Mouse (Mus musculus) heart, embryonic 14.5 days (tissue): ENCODE measurements around the gene Rer1. TPM values are rescaled to one million over a fixed set of nuclear protein-coding genes. Genes with fewer than 3 reads are reported as not detected.

Experiments used
- ATAC-seq: fragments of 200-750 bp; cut with Nextera tagmentation; 2 replicates; pipeline ENCODE4 v1.8.0; 2017; ENCODE audit warnings: low read depth, moderate TSS enrichment; ENCODE audit not compliant: insufficient number of reproducible peaks, insufficient read depth, low FRiP score
- H3K27ac ChIP-seq, 2 experiments: fragments of 200-500 bp in 1 of 2; fragments of 300-500 bp in 1 of 2; sonication (generic) in 1 of 2; replicated peaks in 1 of 2; 2 replicates each; pipeline ENCODE4 v1.5.1; 2012 to 2014; ENCODE audit warnings: low read depth in 2 of 2, low read length in 2 of 2, control low read depth in 1 of 2, mild to moderate bottlenecking in 1 of 2, mixed read lengths in 1 of 2; ENCODE audit not compliant: control insufficient read depth in 1 of 2, insufficient read depth in 1 of 2
- H3K27me3 ChIP-seq: fragments of 300-500 bp; sonication (generic); 2 replicates; pipeline ENCODE4 v1.6.1; 2014; ENCODE audit warnings: mild to moderate bottlenecking, low read length, control low read depth; ENCODE audit not compliant: control insufficient read depth, insufficient read depth
- H3K36me3 ChIP-seq: fragments of 300-500 bp; sonication (generic); 2 replicates; pipeline ENCODE4 v1.6.1; 2014; ENCODE audit warnings: mild to moderate bottlenecking, control low read depth, low read length, mixed read lengths; ENCODE audit not compliant: control insufficient read depth, insufficient read depth
- H3K4me1 ChIP-seq, 2 experiments: fragments of 200-500 bp in 1 of 2; fragments of 300-500 bp in 1 of 2; sonication (generic) in 1 of 2; 2 replicates each; pipeline ENCODE4 v1.6.1; 2012 to 2014; ENCODE audit warnings: low read length in 2 of 2, control low read depth in 1 of 2, mixed read lengths in 1 of 2; ENCODE audit not compliant: control insufficient read depth in 2 of 2, insufficient read depth in 2 of 2
- H3K4me2 ChIP-seq: fragments of 300-500 bp; sonication (generic); 2 replicates; pipeline ENCODE4 v1.6.1; 2014; ENCODE audit warnings: mild to moderate bottlenecking, low read length
- H3K4me3 ChIP-seq, 2 experiments: fragments of 200-500 bp in 1 of 2; fragments of 300-500 bp in 1 of 2; sonication (generic) in 1 of 2; 2 replicates each; pipeline ENCODE4 v1.5.1; 2012 to 2014; ENCODE audit warnings: low read length in 2 of 2, mild to moderate bottlenecking in 2 of 2, control low read depth in 1 of 2, low read depth in 1 of 2, moderate library complexity in 1 of 2; ENCODE audit not compliant: control insufficient read depth in 1 of 2, insufficient read depth in 1 of 2
- H3K9ac ChIP-seq: fragments of 300-500 bp; sonication (generic); 2 replicates; pipeline ENCODE4 v1.6.1; 2014; ENCODE audit warnings: mild to moderate bottlenecking, low read length
- H3K9me3 ChIP-seq: fragments of 300-500 bp; sonication (generic); 2 replicates; pipeline ENCODE4 v1.6.1; 2016; ENCODE audit warnings: low read length, control low read depth; ENCODE audit not compliant: control insufficient read depth
- WGBS: fragments of 180-500 bp; shearing (Covaris S2); extraction: QIAGEN DNeasy Blood & Tissue Kit; methylation state at CpG from one replicate; pipeline ENCODE4 v1.1.7; 2014; 5-methylcytosine and 5-hydroxymethylcytosine counted together
- polyA plus RNA-seq: library from polyadenylated mRNA; unstranded; fragments of >200 nt; fragmentation: Nextera tagmentation; extraction: Ambion mirVana; gene quantifications from 2 replicates; pipeline ENCODE4 v1.2.1, GENCODE M21; 2014

Rer1 gene
- polyA plus RNA-seq, 1 experiment from 2014 or later: 141 TPM

GRCm38 (mm10) chr4:155065970-155066833 is 20.0 kb downstream of the Rer1 start:
- Histone ChIP-seq H3K4me3 (peak overlapping the region; percentile 35 to 76), H3K9me3 (no peaks in the 10 kb centered on the region), H3K27ac (peak overlapping the region; percentile 23 to 78; a peak in 3 of 4 replicates), H3K4me2 (peak overlapping the region; percentile 96), H3K4me1 (peaks cover 9 to 18% of the 10 kb centered on the region in 2 experiments; a peak in 3 of 4 replicates), H3K27me3 (no peaks in the 10 kb centered on the region), H3K36me3 (peaks cover 32% of the 10 kb centered on the region), H3K9ac (peak overlapping the region; percentile 56)
- ATAC-seq: no peak
- WGBS: 4% methylated on average over 15 of the region's 15 CpGs

GRCm38 (mm10) chr4:155064474-155064873 is 21.7 kb downstream of the Rer1 start:
- H3K36me3 ChIP-seq: peaks cover 15% of the 10 kb centered on the region
- no peak overlapping the region for H3K4me3 ChIP-seq
- H3K9ac ChIP-seq: no peak overlapping the region
- no peak for ATAC-seq
- 61% methylated on average over 2 of the region's 2 CpGs for WGBS
- H3K4me1 ChIP-seq: peaks cover 9 to 19% of the 10 kb centered on the region in 2 experiments; a peak in 3 of 4 replicates
- no peak overlapping the region for H3K27ac ChIP-seq
- 0 out of 2 replicates have a peak, but pooled peaks cover 2% of the 10 kb centered on the region for H3K27me3 ChIP-seq
- no peaks in the 10 kb centered on the region for H3K9me3 ChIP-seq
- no peak overlapping the region for H3K4me2 ChIP-seq

DNA sequence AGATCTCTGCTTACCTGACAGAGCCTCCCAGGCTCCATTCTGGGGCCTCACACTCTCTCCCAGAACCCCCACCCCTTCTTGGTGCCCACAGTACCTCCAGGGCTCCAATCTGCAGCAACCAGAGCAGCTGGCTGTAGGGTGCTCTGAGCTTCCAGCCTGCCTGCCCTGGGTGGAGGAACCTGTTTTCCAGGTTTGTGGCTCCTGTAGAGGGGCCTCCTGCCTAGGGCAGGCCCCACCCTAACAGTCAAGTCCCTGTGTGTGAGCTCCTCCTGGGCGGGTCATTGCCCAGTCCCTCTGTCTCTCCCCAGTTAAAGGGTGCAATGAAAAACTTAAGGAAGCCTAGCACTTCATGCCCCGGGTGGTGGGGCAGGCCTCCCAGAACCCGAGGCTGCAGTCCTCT is 22.3 kb downstream of the Rer1 start:
- Histone ChIP-seq H3K27ac (no peak overlapping the region), H3K4me2 (no peak overlapping the region), H3K9me3 (no peaks in the 10 kb centered on the region), H3K4me3 (no peak overlapping the region), H3K36me3 (peaks cover 9% of the 10 kb centered on the region), H3K27me3 (0 out of 2 replicates have a peak, but pooled peaks cover 4% of the 10 kb centered on the region), H3K4me1 (peaks cover 9 to 19% of the 10 kb centered on the region in 2 experiments; a peak in 3 of 4 replicates), H3K9ac (no peak overlapping the region)
- ATAC-seq: no peak
- WGBS: 46% methylated on average over 3 of the region's 3 CpGs

DNA sequence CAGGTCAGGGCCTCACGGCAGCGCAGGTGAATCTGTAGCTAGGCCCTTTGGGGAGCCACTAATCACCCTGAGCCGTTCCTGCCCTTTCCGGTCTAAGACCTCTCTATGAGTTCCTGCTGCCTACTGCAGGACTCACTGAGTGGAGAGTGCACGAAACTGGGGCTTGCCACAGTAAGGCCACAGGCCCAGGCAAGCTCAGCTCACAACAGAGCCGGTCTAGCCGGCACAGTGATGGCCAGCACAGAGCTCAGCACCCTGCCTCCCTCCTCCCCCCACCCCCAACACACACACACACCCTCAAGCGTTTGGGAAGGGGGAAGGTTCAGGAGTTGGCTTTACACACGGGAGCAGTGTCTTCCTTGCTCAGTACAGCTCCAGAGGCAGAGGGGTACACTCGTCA is 27.9 kb downstream of the Rer1 start:
- 43% methylated on average over 10 of the region's 10 CpGs for WGBS
- Histone ChIP-seq H3K27ac (no peak overlapping the region), H3K36me3 (no peaks in the 10 kb centered on the region), H3K9me3 (no peaks in the 10 kb centered on the region), H3K9ac (no peak overlapping the region), H3K27me3 (0 out of 2 replicates have a peak, but pooled peaks cover 4% of the 10 kb centered on the region), H3K4me2 (no peak overlapping the region), H3K4me3 (no peak overlapping the region), H3K4me1 (peaks cover 2 to 8% of the 10 kb centered on the region in 2 experiments; a peak in 1 of 4 replicates)
- no peak for ATAC-seq

- no peak within 1 kb of the TSS for H3K9ac ChIP-seq
- WGBS: 57% methylated on average over 10 of the region's 10 CpGs
- no peak for ATAC-seq
Observed at GRCm38 (mm10) chr4:155056724-155057123, 29.5 kb downstream of the Rer1 start, which contains the start of gene Plch2. TSS of gene Plch2 (minus strand) at chr4:155056784.

GRCm38 (mm10) chr4:155050116-155050515 is 36.1 kb downstream of the Rer1 start:
- Histone ChIP-seq H3K9me3 (no peaks in the 10 kb centered on the region), H3K4me1 (no peaks in the 10 kb centered on the region; a peak in 1 of 4 replicates), H3K27ac (no peak overlapping the region), H3K27me3 (peaks cover 24% of the 10 kb centered on the region), H3K36me3 (no peaks in the 10 kb centered on the region), H3K9ac (no peak overlapping the region), H3K4me3 (no peak overlapping the region), H3K4me2 (no peak overlapping the region)
- WGBS: 73% methylated on average over 7 of the region's 7 CpGs
- no peak for ATAC-seq

More at GRCm38 (mm10) chr4:155056724-155057123, 29.5 kb downstream of the Rer1 start, which contains the start of gene Plch2:
- Histone ChIP-seq H3K4me2 (no peak within 1 kb of the TSS), H3K27ac (no peak within 1 kb of the TSS), H3K4me3 (no peak within 1 kb of the TSS), H3K27me3 (0 out of 2 replicates have a peak, but pooled peaks cover 4% of the 10 kb centered on the region), H3K4me1 (peaks cover 2 to 8% of the 10 kb centered on the region in 2 experiments; a peak in 1 of 4 replicates), H3K36me3 (no peaks in the 10 kb centered on the region), H3K9me3 (no peaks in the 10 kb centered on the region)

- Histone ChIP-seq H3K9ac (no peak overlapping the region), H3K27ac (no peak overlapping the region), H3K27me3 (peaks cover 59% of the 10 kb centered on the region), H3K4me1 (no peaks in the 10 kb centered on the region), H3K36me3 (no peaks in the 10 kb centered on the region), H3K9me3 (no peaks in the 10 kb centered on the region), H3K4me2 (no peak overlapping the region), H3K4me3 (no peak overlapping the region)
- ATAC-seq: no peak
- 62% methylated on average over 14 of the region's 14 CpGs for WGBS
Observed at GRCm38 (mm10) chr4:155046636-155047035, 39.5 kb downstream of the Rer1 start.
